Mouse (Mus musculus) adrenal gland, postnatal 4 days (tissue): ENCODE measurements around the gene Csf2rb2. TPM values are rescaled to one million over a fixed set of nuclear protein-coding genes. Genes with fewer than 3 reads are reported as not detected.
"Not testable (repeated sequence)": the region's sequence is repeated elsewhere in the genome, so short reads cannot be mapped to it uniquely, and the experiment has no call there.

Source experiments
- DNase-seq, 2 experiments: peaks; one replicate each; pipeline ENCODE4 v3.0.0; 2021 to 2022; ENCODE audit warnings: low spot score in 2 of 2, mixed read lengths in 2 of 2
- long read RNA-seq, 2 experiments: library from polyadenylated mRNA; stranded (forward); transcript quantifications; one replicate each; pipeline ENCODE4 v2.0.0; 2021
- total RNA-seq, 2 experiments: library from RNA; stranded (reverse); gene quantifications; 2 replicates each; pipeline ENCODE4 v1.2.3; 2021

The Csf2rb2 gene
- 1 to 10 TPM; 1.7 to 2.1 TPM for total RNA-seq
- long read RNA-seq, experiment 1 = 0 reads
- long read RNA-seq, experiment 2, partial matches to known transcripts = 0 of 1 reads
- long read RNA-seq, experiment 2, other reads (novel, unspliced or antisense) = 1 of 1 reads

- DNase-seq = no peak
Measured at GRCm38 (mm10) chr15:78305341-78305933, at the start of gene Csf2rb2. TSS of gene Csf2rb2 (minus strand) at chr15:78305721.

- peak in 1 of 2 experiments; percentile 21 for DNase-seq
Measured at GRCm38 (mm10) chr15:78354958-78355357, 49.4 kb upstream of the Csf2rb2 start.

- no peak for DNase-seq
Measured at GRCm38 (mm10) chr15:78351586-78352165, 46.2 kb upstream of the Csf2rb2 start.

GRCm38 (mm10) chr15:78344567-78344966 lies 39.0 kb upstream of the Csf2rb2 start:
- no peak for DNase-seq

GRCm38 (mm10) chr15:78343683-78344082 lies 38.2 kb upstream of the Csf2rb2 start:
- DNase-seq = no peak

GRCm38 (mm10) chr15:78340919-78341318 lies 35.4 kb upstream of the Csf2rb2 start:
- not testable (repeated sequence) for DNase-seq

- DNase-seq = peak in 1 of 2 experiments; percentile 27
Measured at GRCm38 (mm10) chr15:78339627-78340423, 34.3 kb upstream of the Csf2rb2 start.

GRCm38 (mm10) chr15:78334380-78334779 lies 28.9 kb upstream of the Csf2rb2 start:
- DNase-seq = no peak

GRCm38 (mm10) chr15:78332981-78333380 lies 27.5 kb upstream of the Csf2rb2 start:
- no peak for DNase-seq

- no peak for DNase-seq
Measured at GRCm38 (mm10) chr15:78331523-78332340, 26.2 kb upstream of the Csf2rb2 start.

GRCm38 (mm10) chr15:78330706-78331105 lies 25.2 kb upstream of the Csf2rb2 start:
- no peak for DNase-seq

GRCm38 (mm10) chr15:78329972-78330371 lies 24.5 kb upstream of the Csf2rb2 start:
- DNase-seq = not testable (repeated sequence)

GRCm38 (mm10) chr15:78328520-78329097 lies 23.1 kb upstream of the Csf2rb2 start:
- DNase-seq = no peak

GRCm38 (mm10) chr15:78327753-78328341 lies 22.3 kb upstream of the Csf2rb2 start:
- DNase-seq = not testable (repeated sequence)

GRCm38 (mm10) chr15:78326747-78327146 lies 21.2 kb upstream of the Csf2rb2 start:
- DNase-seq = no peak

GRCm38 (mm10) chr15:78325671-78326339 lies 20.3 kb upstream of the Csf2rb2 start, which contains the start of gene Csf2rb:
TSS of gene Csf2rb (plus strand) at chr15:78325752.
- no peak for DNase-seq

GRCm38 (mm10) chr15:78324294-78324693 lies 18.8 kb upstream of the Csf2rb2 start:
- no peak for DNase-seq

- no peak for DNase-seq
Measured at GRCm38 (mm10) chr15:78323366-78323765, 17.8 kb upstream of the Csf2rb2 start.

GRCm38 (mm10) chr15:78320825-78321496 lies 15.4 kb upstream of the Csf2rb2 start:
- peak; percentile 58 to 60 for DNase-seq
